Mouse (Mus musculus) testis, adult 2 months (tissue): ENCODE results near the gene Dnah14. TPM values are rescaled to one million over a fixed set of nuclear protein-coding genes. Genes with fewer than 3 reads are reported as not detected.

ENCODE experiments used
- H3K27ac ChIP-seq: fragments of 200-500 bp; 2 replicates; pipeline ENCODE4 v1.5.1; 2012; ENCODE audit warnings: low read depth, low read length; ENCODE audit not compliant: control insufficient read depth, insufficient read depth
- H3K27me3 ChIP-seq: fragments of 200-500 bp; 2 replicates; pipeline ENCODE4 v1.6.1; 2012; ENCODE audit warnings: mild to moderate bottlenecking, low read length, moderate library complexity; ENCODE audit not compliant: control insufficient read depth, insufficient read depth
- H3K36me3 ChIP-seq: fragments of 200-500 bp; 2 replicates; pipeline ENCODE4 v1.6.1; 2012; ENCODE audit warnings: mild to moderate bottlenecking, low read length; ENCODE audit not compliant: control insufficient read depth, insufficient read depth
- H3K4me1 ChIP-seq: fragments of 200-500 bp; 2 replicates; pipeline ENCODE4 v1.6.1; 2012; ENCODE audit warnings: low read length; ENCODE audit not compliant: control insufficient read depth, insufficient read depth
- H3K4me3 ChIP-seq: fragments of 200-500 bp; 2 replicates; pipeline ENCODE4 v1.5.1; 2012; ENCODE audit warnings: low read depth, mild to moderate bottlenecking, low read length, moderate library complexity, mixed read lengths; ENCODE audit not compliant: control insufficient read depth
- CTCF ChIP-seq: fragments of 200-500 bp; IDR thresholded peaks from 2 replicates; pipeline ENCODE4 v1.5.1; 2012; ENCODE audit warnings: low read depth, mild to moderate bottlenecking, inconsistent platforms, low read length, moderate library complexity; ENCODE audit not compliant: control insufficient read depth, insufficient read depth, insufficient replicate concordance
- POLR2A ChIP-seq: fragments of 200-500 bp; IDR thresholded peaks from 2 replicates; pipeline ENCODE4 v1.6.1; 2012; ENCODE audit warnings: low read depth, mild to moderate bottlenecking, inconsistent platforms, low read length, moderate library complexity; ENCODE audit not compliant: control insufficient read depth
- polyA plus RNA-seq: library from polyadenylated mRNA; depleted of rRNA; stranded (reverse); fragments of >200 nt; gene quantifications from 2 replicates; pipeline ENCODE4 v1.2.3, GENCODE M21; 2012

Dnah14 gene
- polyA plus RNA-seq, 1 experiment, result 59.2 TPM

DNA sequence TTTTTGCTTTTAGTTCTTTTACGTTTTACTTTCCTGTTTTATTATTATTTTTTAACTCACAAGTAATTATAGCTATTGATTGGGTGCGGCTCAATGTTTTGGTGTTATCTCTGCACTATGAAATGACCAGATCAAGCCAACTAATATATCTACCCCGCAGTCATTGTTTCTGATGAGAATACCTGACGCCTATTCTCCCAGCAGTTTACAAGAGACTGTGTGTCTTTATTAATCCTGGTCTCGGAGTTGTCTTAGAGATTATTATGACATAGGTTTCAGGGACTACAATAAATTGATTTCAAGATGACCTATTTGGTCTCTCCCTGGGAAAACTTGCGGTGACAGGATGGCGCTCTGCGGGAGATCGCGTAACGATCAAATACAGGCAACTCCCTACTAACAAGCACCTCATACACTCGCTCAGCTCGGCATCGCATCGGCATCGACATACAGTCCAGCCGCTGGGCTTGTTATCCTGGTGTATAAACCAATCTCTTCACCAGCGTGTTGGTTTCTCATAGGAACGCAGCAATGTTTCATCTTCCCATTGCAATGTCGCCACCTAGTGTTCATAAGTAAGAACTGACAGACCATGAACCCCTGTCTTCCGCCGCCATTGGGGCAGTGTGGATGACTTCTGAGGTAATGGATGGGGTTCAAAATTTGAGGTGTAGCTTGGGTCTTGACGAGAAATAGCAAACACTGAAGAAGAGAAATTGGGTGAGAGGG lies 31.2 kb upstream of the Dnah14 start:
- peak overlapping the region; percentile 58 for H3K4me3 ChIP-seq
- H3K27ac ChIP-seq, result no peak overlapping the region
- peak; percentile 49; the same call in 1 of the 2 replicates for TF ChIP-seq CTCF
- TF ChIP-seq POLR2A, result no peak
- no peaks in the 10 kb centered on the region for H3K36me3 ChIP-seq
- H3K4me1 ChIP-seq, result peaks cover 2% of the 10 kb centered on the region; the same call in 1 of the 2 replicates
- no peaks in the 10 kb centered on the region for H3K27me3 ChIP-seq

DNA sequence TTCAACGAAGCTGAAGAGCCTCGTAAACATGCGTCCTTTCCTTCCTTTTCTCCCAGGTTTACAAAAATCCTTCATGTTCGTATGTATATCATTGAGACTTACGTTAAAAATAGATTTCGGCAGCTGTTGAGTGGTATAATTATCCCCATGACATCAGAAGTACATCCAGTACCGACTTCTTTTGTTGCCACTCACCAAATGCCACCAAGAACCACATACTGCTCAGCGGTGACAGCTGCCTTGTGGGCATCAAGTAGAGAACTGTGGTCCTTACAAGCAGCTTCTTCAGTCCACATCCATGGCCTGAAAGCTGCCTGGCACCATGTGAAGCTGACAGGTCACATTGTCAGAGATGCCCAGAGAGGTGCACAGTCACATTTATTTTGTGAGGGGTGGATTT lies 26.4 kb upstream of the Dnah14 start:
- TF ChIP-seq POLR2A (no peak), CTCF (no peak)
- peaks cover 4% of the 10 kb centered on the region; the same call in 1 of the 2 replicates for H3K4me1 ChIP-seq
- no peaks in the 10 kb centered on the region for H3K36me3 ChIP-seq
- H3K27me3 ChIP-seq, result no peaks in the 10 kb centered on the region
- no peak overlapping the region for H3K4me3 ChIP-seq
- H3K27ac ChIP-seq, result no peak overlapping the region

DNA sequence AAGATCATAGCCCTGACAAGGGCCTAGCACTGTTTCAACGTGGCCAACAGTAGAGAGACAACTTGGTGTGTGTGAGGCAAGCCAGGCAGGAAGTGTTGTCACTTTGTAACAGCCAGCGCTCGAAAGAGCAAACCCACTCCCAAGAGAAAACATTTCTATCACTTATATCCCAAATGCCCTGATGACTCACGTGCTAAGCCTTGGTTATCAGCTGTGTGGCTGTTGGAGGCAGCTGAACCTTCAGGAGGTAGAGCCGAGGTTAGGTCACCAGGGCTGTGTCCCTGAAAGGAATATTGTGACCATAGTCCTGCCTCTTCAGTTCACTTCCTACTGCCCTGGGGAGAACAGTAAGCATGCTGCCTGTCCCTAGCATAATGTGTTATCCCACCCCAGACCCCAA lies 25.5 kb upstream of the Dnah14 start:
- TF ChIP-seq POLR2A (no peak), CTCF (no peak)
- H3K27ac ChIP-seq, result no peak overlapping the region
- H3K4me1 ChIP-seq, result peaks cover 6% of the 10 kb centered on the region
- no peaks in the 10 kb centered on the region for H3K36me3 ChIP-seq
- H3K4me3 ChIP-seq, result no peak overlapping the region
- no peaks in the 10 kb centered on the region for H3K27me3 ChIP-seq

DNA sequence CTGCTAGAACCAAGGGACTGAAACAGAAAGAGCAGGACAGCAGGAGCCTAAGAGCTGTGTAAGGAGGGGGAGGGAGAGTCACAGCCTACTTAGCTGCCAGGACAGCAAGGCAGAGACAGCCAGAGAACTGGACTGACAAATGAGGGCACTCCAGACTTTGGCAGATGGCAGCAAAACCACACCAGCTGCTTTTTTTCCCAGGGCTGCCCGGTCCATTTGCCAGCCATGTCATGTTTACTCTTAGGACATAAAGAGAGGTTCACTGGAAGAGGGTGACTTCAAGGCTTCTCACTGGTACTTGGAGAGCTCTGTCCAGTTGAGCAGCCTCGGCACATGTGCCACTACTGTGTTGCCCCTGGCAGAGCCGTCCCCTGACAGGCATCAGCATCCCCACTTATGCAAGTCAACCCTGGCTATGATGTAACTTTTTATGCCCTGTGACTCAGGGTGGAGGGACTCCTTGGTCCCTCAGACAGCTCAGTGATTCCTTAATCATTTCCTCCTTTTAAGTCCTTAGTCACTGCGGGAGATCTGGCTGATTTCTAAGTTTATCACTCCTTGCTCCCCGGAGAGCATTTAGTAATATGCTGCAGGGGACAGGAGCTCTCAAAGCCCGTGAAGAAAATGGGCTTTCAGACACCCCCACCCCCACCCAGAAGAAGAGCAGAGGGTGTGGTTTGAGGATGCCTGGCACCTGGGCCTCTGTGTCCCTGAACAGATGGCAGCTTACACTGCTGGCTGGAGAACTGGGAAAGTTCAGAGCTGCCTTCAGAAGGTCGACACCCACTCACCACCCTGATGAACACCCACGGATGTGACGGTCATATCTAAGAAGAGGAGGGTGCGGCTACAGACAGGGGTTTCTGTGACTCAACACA lies 23.6 kb upstream of the Dnah14 start:
- no peak overlapping the region for H3K27ac ChIP-seq

DNA sequence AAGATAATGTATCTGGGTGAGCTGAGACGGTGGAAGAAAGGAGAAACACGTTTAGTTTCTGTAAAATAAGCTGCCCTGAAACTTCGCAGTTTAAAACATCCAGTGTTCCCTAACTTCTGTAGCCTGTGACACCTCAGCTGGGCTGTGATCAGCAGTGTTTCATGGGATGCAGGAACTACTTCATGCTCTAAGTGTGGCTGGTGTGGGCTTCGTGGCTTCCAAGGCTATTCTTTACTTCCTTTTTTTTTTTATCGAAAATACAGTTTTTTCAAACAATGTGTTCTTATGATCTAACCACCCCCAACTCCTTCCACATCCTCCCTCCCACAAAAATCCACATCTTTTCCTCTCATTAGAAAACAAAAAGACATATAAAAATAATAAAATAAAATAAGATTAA lies 20.9 kb upstream of the Dnah14 start:
- Histone ChIP-seq H3K27me3 (no peaks in the 10 kb centered on the region), H3K36me3 (no peaks in the 10 kb centered on the region), H3K4me3 (no peak overlapping the region), H3K4me1 (peaks cover 4% of the 10 kb centered on the region), H3K27ac (no peak overlapping the region)
- no peak for TF ChIP-seq POLR2A
- TF ChIP-seq CTCF, result no peak

More for the DNA sequence above, 23.6 kb upstream of the Dnah14 start:
- no peaks in the 10 kb centered on the region for H3K27me3 ChIP-seq
- TF ChIP-seq POLR2A, result no peak
- TF ChIP-seq CTCF, result no peak
- no peak overlapping the region for H3K4me3 ChIP-seq
- H3K4me1 ChIP-seq, result peaks cover 4% of the 10 kb centered on the region
- no peaks in the 10 kb centered on the region for H3K36me3 ChIP-seq

DNA sequence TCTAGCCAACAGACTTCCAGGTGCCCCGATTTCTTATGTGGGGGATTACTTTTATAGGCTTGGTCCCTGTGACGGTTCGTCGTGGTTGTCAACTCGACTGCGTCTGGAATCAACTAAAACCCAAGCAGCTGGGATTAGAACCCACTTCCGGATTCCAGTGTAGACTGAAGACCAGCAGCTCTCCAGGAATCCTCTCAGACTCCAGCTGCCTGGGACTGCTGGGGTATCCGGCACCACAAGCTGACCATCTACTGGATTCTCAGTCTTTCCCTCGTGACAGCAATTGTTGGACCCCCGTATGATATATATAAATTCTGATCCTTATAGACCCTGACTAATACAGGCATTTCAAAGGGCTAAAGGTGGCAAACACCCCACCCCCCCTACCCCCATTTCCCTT lies 16.7 kb upstream of the Dnah14 start:
- no peak overlapping the region for H3K27ac ChIP-seq
- no peak for TF ChIP-seq POLR2A
- TF ChIP-seq CTCF, result no peak

DNA sequence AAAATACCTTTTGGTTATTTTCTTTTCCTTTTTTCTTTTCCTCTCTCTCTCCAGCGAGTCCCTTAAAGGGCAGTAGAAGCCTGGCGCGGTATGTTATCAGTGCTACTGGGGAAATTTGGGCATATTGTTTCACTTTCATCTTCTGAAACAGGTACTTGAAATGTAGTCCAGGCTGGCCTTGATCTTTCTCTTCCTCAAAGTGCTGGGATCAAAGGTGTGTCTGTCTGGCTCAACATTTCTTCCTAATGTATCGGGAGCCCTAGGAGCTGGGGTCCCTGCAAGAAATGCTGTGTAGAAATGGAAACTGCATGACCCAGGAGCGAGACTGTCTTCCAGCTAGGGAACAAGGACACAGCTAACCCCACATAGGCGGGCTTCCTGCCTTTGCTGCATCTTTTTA lies 16.0 kb upstream of the Dnah14 start:
- Histone ChIP-seq H3K36me3 (no peaks in the 10 kb centered on the region), H3K4me1 (no peaks in the 10 kb centered on the region), H3K27me3 (no peaks in the 10 kb centered on the region), H3K4me3 (no peak overlapping the region), H3K27ac (no peak overlapping the region)
- TF ChIP-seq POLR2A (no peak), CTCF (no peak)

More for the DNA sequence above, 16.7 kb upstream of the Dnah14 start:
- H3K36me3 ChIP-seq, result no peaks in the 10 kb centered on the region
- no peaks in the 10 kb centered on the region for H3K27me3 ChIP-seq
- H3K4me1 ChIP-seq, result peaks cover 4% of the 10 kb centered on the region
- H3K4me3 ChIP-seq, result no peak overlapping the region
